Mouse (Mus musculus) neutrophil, adult 5-6 weeks (primary cell): ENCODE results near the gene Ticam1. TPM values are rescaled to one million over a fixed set of nuclear protein-coding genes. Genes with fewer than 3 reads are reported as not detected.

Source experiments
- ATAC-seq: fragments of 151-379, 151-347 bp; 2 replicates; pipeline ENCODE4 v1.8.0; 2017; ENCODE audit warnings: mild to moderate bottlenecking, moderate TSS enrichment; ENCODE audit not compliant: insufficient number of reproducible peaks, poor library complexity, low FRiP score, severe bottlenecking; ENCODE audit errors: extremely low read depth
- total RNA-seq: library from RNA; stranded (forward); fragments of 200-1000 nt; gene quantifications from 2 replicates; pipeline ENCODE4 v1.2.3, GENCODE M21; 2017

The Ticam1 gene
- total RNA-seq, 1 experiment from 2014 or later, result 4.8 TPM

DNA sequence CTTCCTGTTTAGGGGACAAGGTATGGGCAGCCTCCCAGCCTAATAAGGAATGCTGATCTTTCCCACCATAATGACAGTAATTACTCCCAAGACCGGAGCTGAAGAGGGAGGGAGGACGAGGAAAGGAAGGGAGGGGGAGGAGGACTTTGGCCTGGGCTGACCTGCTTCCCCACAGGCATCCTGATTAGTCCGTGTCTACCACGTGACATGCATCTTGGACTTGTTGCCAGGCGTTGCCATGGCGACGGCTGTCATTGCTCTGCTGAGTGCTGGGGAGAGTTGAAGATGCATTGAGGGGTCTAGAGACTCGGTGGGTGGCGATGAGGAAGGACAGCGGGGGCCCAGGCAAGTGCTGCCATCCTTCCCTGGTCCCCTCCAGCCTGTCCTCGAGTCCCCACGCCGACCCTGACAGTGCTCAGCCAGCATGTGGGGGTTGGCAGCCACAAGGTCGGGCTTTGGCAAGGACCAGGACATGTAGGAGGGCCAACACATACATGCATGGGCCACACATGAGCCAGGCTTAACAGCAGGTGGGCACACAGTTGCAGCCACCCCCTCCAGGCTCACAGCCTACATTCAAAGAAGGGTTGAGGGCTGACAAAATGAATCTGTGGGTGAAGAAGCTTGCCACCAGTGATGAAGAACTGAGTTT is 42.6 kb downstream of the Ticam1 start:
- no peak for ATAC-seq

DNA sequence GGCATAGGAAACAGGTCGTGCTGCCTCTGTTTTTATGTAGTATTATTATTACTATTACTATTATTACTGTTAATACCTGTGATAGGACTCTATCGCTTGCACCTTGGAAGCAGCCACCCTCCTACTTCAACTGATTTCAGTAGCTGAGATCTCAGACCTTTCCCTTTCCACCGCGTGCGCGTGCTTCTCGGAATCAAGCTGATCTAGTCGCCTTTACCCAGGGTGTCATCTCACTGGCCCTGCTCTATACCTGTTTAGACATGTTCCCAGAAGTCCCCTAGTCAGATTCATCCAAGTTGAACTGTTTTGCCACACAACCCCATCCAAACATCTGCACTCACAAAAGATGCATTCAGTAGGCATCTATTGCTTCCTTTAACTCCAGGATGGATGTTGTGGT is 43.2 kb downstream of the Ticam1 start:
- ATAC-seq, result no peak

DNA sequence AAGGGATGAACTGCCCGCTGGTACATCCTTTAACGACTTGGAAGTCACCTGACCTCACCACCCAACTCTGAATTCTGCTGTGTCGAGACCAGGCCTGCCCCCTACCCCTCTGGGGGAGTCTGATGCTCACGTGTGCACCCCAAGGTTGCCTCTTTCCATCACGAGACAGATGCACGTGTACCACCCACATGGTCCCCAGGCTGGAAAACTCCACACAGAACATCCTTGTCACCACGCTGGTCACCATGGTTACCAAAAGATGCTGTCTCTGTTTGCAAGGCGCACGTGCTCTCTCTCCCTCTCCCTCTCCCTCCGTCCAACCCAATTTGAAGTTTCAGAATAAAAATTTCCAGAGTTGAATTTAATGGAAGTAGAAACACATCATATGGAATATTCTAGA is 46.6 kb downstream of the Ticam1 start:
- ATAC-seq, result no peak

DNA sequence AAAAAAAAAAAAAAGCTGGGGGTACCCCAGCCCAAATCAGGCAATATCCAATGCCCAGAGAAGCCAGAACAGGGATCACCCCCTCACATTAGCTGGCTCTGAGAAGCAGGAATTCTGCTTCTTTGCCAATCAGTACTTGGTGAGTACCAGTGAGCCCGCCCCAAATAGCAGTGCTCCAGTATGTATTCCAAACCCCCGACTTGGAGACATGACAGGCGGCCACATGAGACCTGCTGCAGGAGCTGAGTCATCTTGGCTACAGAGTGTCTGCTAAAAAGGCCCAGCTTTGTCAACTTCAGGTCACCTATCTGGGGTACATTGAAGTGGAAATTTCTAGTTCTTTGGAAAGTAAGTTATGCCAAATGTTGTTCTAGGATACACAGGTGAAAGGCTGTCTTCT is 50.0 kb downstream of the Ticam1 start:
- no peak for ATAC-seq

DNA sequence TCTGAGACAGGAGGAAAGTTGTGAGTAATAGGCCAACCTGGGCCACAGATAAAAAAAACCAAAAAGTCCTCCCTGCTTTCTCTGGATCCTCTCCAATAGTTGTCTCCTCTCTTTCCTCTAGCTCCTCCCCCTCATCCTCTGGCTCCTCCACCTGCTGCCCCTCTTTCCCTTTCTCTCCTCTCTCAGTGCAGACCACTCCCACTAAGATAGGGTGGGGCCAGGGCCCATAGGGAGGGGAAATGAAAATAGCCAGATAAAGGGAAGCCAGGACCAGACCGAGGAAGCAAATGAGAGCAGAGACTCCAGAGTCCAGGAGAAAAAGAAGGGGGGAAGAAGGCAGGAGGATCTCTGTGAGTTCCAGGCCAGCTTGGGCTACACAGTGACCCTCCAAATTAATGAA is 51.7 kb downstream of the Ticam1 start:
- no peak for ATAC-seq

DNA sequence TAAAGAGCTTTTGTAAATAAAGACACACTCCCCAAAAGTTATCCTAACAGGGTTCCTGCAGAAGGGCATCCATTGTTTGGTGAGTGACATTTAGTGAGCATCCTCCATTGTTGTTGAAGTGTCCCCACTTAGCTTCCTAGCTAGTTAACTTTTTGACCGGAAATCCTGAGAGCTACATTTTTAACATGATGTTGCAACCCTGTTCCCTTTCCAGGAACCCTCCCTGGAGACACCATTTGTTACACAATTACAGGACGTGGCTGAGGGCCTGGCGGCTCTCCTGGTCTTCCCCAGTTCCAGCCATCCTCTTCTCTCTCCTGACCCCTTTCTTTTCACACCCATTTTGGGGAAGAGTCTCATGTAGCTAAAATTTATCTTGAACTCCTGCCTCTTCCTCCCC is 56.8 kb downstream of the Ticam1 start:
- ATAC-seq, result no peak

Other genes starting within 250 kb of the Ticam1 start
- gene Sh3gl1, start 240.2 kb downstream of the Ticam1 start, total RNA-seq, result 44.8 and 48.6 TPM in 2 replicates
- 1.4 TPM in 2 replicates for gene Chaf1a, start 236.3 kb downstream of the Ticam1 start, total RNA-seq
- gene Ubxn6, start 201.8 kb downstream of the Ticam1 start, total RNA-seq, result 31.3 and 49.5 TPM in 2 replicates
- 153 and 189 TPM in 2 replicates for gene Hdgfl2, start 197.2 kb downstream of the Ticam1 start, total RNA-seq
- gene Plin4, start 167.0 kb downstream of the Ticam1 start, total RNA-seq, result 1.1 and 1.2 TPM in 2 replicates
- 3.4 and 4.0 TPM in 2 replicates for gene Plin5, start 159.2 kb downstream of the Ticam1 start, total RNA-seq
- 126 and 131 TPM in 2 replicates for gene Lrg1, start 154.8 kb downstream of the Ticam1 start, total RNA-seq
- 11.3 and 11.5 TPM in 2 replicates for gene Sema6b, start 136.4 kb downstream of the Ticam1 start, total RNA-seq
- 1.3 and 1.4 TPM in 2 replicates for gene Tnfaip8l1, start 114.3 kb downstream of the Ticam1 start, total RNA-seq
- gene Mydgf, start 92.9 kb downstream of the Ticam1 start, total RNA-seq, result 13.9 and 18.0 TPM in 2 replicates
- gene Dpp9, start 57.9 kb downstream of the Ticam1 start, total RNA-seq, result 14.0 and 14.5 TPM in 2 replicates
- gene Fem1a, start 20.0 kb downstream of the Ticam1 start, total RNA-seq, result 22.2 and 23.8 TPM in 2 replicates
- gene Plin3, start 16.1 kb upstream of the Ticam1 start, total RNA-seq, result 13.5 and 14.2 TPM in 2 replicates
- not detected in 2 replicates for gene Arrdc5, start 23.5 kb upstream of the Ticam1 start, total RNA-seq
- 2.3 and 2.4 TPM in 2 replicates for gene Uhrf1, start 26.5 kb upstream of the Ticam1 start, total RNA-seq
- 27.2 and 29.6 TPM in 2 replicates for gene Kdm4b, start 49.3 kb upstream of the Ticam1 start, total RNA-seq
- gene Ptprs, start 199.7 kb upstream of the Ticam1 start, total RNA-seq, result 6.4 and 6.8 TPM in 2 replicates
- not detected in 2 replicates for gene Znrf4, start 235.6 kb upstream of the Ticam1 start, total RNA-seq